ENCODE assay signal across 17 mouse cellular contexts in the genomic region with DNA sequence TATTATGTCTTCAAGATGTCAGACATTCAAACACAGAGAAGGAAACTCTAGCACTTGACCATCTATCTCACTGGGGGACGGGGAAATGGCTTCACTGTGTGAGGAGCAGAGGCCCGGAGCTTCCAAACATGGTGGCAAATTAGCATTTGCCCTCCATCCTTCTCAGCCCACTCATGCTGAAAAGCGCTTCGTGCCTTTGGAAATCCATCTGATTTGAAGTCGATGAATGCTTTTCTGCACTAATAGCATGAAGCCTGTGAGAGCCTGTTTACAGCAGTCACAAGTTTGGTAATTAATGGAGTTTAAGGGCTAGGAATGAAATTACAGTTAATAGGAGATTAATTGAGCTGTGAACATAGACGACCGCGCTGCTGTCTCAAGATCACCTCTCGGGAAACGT.
"Had no signal": no experiment of that assay in that cellular context is flagged by ENCODE, and none has a peak within 500 bp of the region (broad histone marks: within the 10 kb centered on the region; RNA-seq: fewer than 3 reads in every experiment).

No protein-coding gene starts in this region.

- H3K4me3 ChIP-seq: lung, embryonic 15.5 days; megakaryocyte, embryonic 14.5 days; midbrain, embryonic 13.5 days; midbrain, embryonic 15.5 days; neural tube, embryonic 12.5 days; stomach, embryonic 15.5 days had no signal

- H3K36me3 ChIP-seq: lung, embryonic 15.5 days; midbrain, embryonic 13.5 days; midbrain, embryonic 15.5 days; neural tube, embryonic 12.5 days; stomach, embryonic 15.5 days had no signal

- H3K27ac ChIP-seq: lung, embryonic 15.5 days; macrophage; midbrain, embryonic 13.5 days; midbrain, embryonic 15.5 days; neural tube, embryonic 12.5 days; stomach, embryonic 15.5 days; stomach, postnatal 0 days had no signal

- ATAC-seq: liver, postnatal 0 days; lung, postnatal 0 days; midbrain, embryonic 13.5 days; midbrain, embryonic 15.5 days had no signal

- DNase-seq: liver, postnatal 0 days; lung, adult 2 months; lung, postnatal 14 days; lung, postnatal 36 days; right cerebral cortex, postnatal 14 days; thymus, adult 2 months; thymus, postnatal 25 days had no signal

- H3K4me1 ChIP-seq: megakaryocyte, embryonic 14.5 days; midbrain, embryonic 15.5 days; neural tube, embryonic 12.5 days; stomach, embryonic 15.5 days had no signal

- H3K27me3 ChIP-seq: lung, embryonic 15.5 days; megakaryocyte, embryonic 14.5 days; midbrain, embryonic 13.5 days; midbrain, embryonic 15.5 days; neural tube, embryonic 12.5 days; stomach, embryonic 15.5 days had no signal

- H3K9ac ChIP-seq: liver, postnatal 0 days; lung, embryonic 15.5 days; midbrain, embryonic 13.5 days; midbrain, embryonic 15.5 days; neural tube, embryonic 12.5 days; stomach, embryonic 15.5 days had no signal

- H3K4me2 ChIP-seq: lung, embryonic 15.5 days; midbrain, embryonic 11.5 days; midbrain, embryonic 13.5 days; midbrain, embryonic 15.5 days; neural tube, embryonic 12.5 days; stomach, embryonic 15.5 days had no signal

- H3K9me3 ChIP-seq: lung, embryonic 15.5 days; megakaryocyte, embryonic 14.5 days; midbrain, embryonic 13.5 days; midbrain, embryonic 15.5 days; neural tube, embryonic 12.5 days; stomach, embryonic 15.5 days had no signal
